Mouse (Mus musculus) heart, postnatal 0 days (tissue): ENCODE data around the gene Aurkb.

Experiments used
- CTCF ChIP-seq: IDR thresholded peaks from 2 replicates; pipeline ENCODE4 v1.5.1; 2016; ENCODE audit warnings: antibody characterized with exemption, control low read depth, low read depth
- EP300 ChIP-seq: IDR thresholded peaks from 2 replicates; pipeline ENCODE4 v1.6.1; 2016; ENCODE audit warnings: antibody characterized with exemption, low read depth

GRCm38 (mm10) chr11:69020691-69021090 lies 24.8 kb upstream of the Aurkb start:
- TF ChIP-seq CTCF = no peak
- no peak for TF ChIP-seq EP300
